Mouse (Mus musculus) lung, adult 2 months (tissue): ENCODE measurements at regions not wholly inside any gene's neighbourhood (a gene's known extent, or its start where the extent isn't known, plus 50 kb on each side); places are given as distances from the start of the nearest gene placed in this dataset.
A peak's percentile ranks its signal among the peaks of the same experiment; 100 is the strongest.

Experiments
- CTCF ChIP-seq: fragments of 200-500 bp; IDR thresholded peaks from 2 replicates; pipeline ENCODE4 v1.5.1; 2011; ENCODE audit warnings: mild to moderate bottlenecking, low read length, control low read depth; ENCODE audit not compliant: insufficient read depth
- POLR2A ChIP-seq: fragments of 200-500 bp; IDR thresholded peaks from 2 replicates; pipeline ENCODE4 v1.6.1; 2011; ENCODE audit warnings: low read depth, mild to moderate bottlenecking, control low read depth, low read length, borderline replicate concordance; ENCODE audit errors: extremely low read depth

- TF ChIP-seq CTCF (peak; percentile 86), POLR2A (no peak)
Observed at GRCm38 (mm10) chr13:100892204-100892603, 59.0 kb upstream of the Slc30a5 start.
